Mouse (Mus musculus) kidney, postnatal 25 days (tissue): ENCODE measurements around the gene Lhx1.

Experiments
- DNase-seq, 2 experiments: peaks; one replicate each; pipeline ENCODE4 v3.0.0; 2021; ENCODE audit warnings: mixed read lengths in 2 of 2

The Lhx1 gene

GRCm38 (mm10) chr11:84480451-84480850 is 44.9 kb downstream of the Lhx1 start:
- DNase-seq, result peak in 1 of 2 experiments; percentile 28

- DNase-seq, result no peak
Measured at GRCm38 (mm10) chr11:84476641-84477040, 48.7 kb downstream of the Lhx1 start.

- DNase-seq, result no peak
Measured at GRCm38 (mm10) chr11:84475991-84476390, 49.3 kb downstream of the Lhx1 start.

- DNase-seq, result no peak
Measured at GRCm38 (mm10) chr11:84473093-84473667, 52.2 kb downstream of the Lhx1 start.
